Mouse (Mus musculus) stomach, embryonic 14.5 days (tissue): ENCODE measurements at regions not wholly inside any gene's neighbourhood (a gene's known extent, or its start where the extent isn't known, plus 50 kb on each side); places are given as distances from the start of the nearest gene placed in this dataset.

Experiments used
- ATAC-seq: fragments of 200-750 bp; cut with Nextera tagmentation; 2 replicates; pipeline ENCODE4 v1.8.0; 2017; ENCODE audit warnings: low read depth, moderate TSS enrichment; ENCODE audit not compliant: insufficient number of reproducible peaks, insufficient read depth, low FRiP score
- H3K27ac ChIP-seq: fragments of 300-500 bp; sonication (generic); 2 replicates; pipeline ENCODE4 v1.5.1; 2014; ENCODE audit warnings: mild to moderate bottlenecking, low read length, moderate library complexity, mixed read lengths
- H3K27me3 ChIP-seq: fragments of 300-500 bp; sonication (generic); 2 replicates; pipeline ENCODE4 v1.6.1; 2014; ENCODE audit warnings: low read length, control low read depth, mixed read lengths; ENCODE audit not compliant: control insufficient read depth, insufficient read depth
- H3K36me3 ChIP-seq: fragments of 300-500 bp; sonication (generic); 2 replicates; pipeline ENCODE4 v1.6.1; 2014; ENCODE audit warnings: mild to moderate bottlenecking, control low read depth, low read length, moderate library complexity, mixed read lengths; ENCODE audit not compliant: control insufficient read depth, insufficient read depth
- H3K4me1 ChIP-seq: fragments of 300-500 bp; sonication (generic); 2 replicates; pipeline ENCODE4 v1.6.1; 2014; ENCODE audit warnings: low read length, control low read depth, mixed read lengths; ENCODE audit not compliant: control insufficient read depth, insufficient read depth
- H3K4me2 ChIP-seq: fragments of 300-500 bp; sonication (generic); replicated peaks from 2 replicates; pipeline ENCODE4 v1.6.1; 2014; ENCODE audit warnings: low read depth, low read length, control low read depth
- H3K4me3 ChIP-seq: fragments of 300-500 bp; sonication (generic); 2 replicates; pipeline ENCODE4 v1.5.1; 2014; ENCODE audit warnings: low read depth, low read length, control low read depth
- H3K9ac ChIP-seq: fragments of 300-500 bp; sonication (generic); replicated peaks from 2 replicates; pipeline ENCODE4 v1.6.1; 2014; ENCODE audit warnings: low read depth, mild to moderate bottlenecking, control low read depth, low read length, moderate library complexity, mixed read lengths
- H3K9me3 ChIP-seq: fragments of 300-500 bp; sonication (generic); 2 replicates; pipeline ENCODE4 v1.6.1; 2016; ENCODE audit warnings: low read depth, low read length, control low read depth; ENCODE audit not compliant: control insufficient read depth
- WGBS: fragments of 180-500 bp; shearing (Covaris S2); extraction: QIAGEN DNeasy Blood & Tissue Kit; methylation state at CpG from one replicate; pipeline ENCODE4 v1.1.7; 2014; 5-methylcytosine and 5-hydroxymethylcytosine counted together

- H3K9me3 ChIP-seq: no peaks in the 10 kb centered on the region
- H3K4me2 ChIP-seq: no peak overlapping the region
- 85% methylated on average over 3 of the region's 3 CpGs for WGBS
- no peak overlapping the region for H3K4me3 ChIP-seq
- ATAC-seq: no peak
- no peaks in the 10 kb centered on the region for H3K4me1 ChIP-seq
- no peak overlapping the region for H3K9ac ChIP-seq
- no peaks in the 10 kb centered on the region for H3K36me3 ChIP-seq
- H3K27me3 ChIP-seq: no peaks in the 10 kb centered on the region
- H3K27ac ChIP-seq: no peak overlapping the region
Measured at GRCm38 (mm10) chr5:43071541-43071940, 161.4 kb upstream of the Cpeb2 start.

- no peaks in the 10 kb centered on the region for H3K27me3 ChIP-seq
- no peak overlapping the region for H3K9ac ChIP-seq
- H3K9me3 ChIP-seq: no peaks in the 10 kb centered on the region
- H3K36me3 ChIP-seq: no peaks in the 10 kb centered on the region
- no peak overlapping the region for H3K27ac ChIP-seq
- 82% methylated on average over 2 of the region's 2 CpGs for WGBS
- no peak overlapping the region for H3K4me3 ChIP-seq
- ATAC-seq: no peak
- no peak overlapping the region for H3K4me2 ChIP-seq
- H3K4me1 ChIP-seq: no peaks in the 10 kb centered on the region
Measured at GRCm38 (mm10) chr5:43072340-43072739, 160.6 kb upstream of the Cpeb2 start.

- 81% methylated on average over 3 of the region's 3 CpGs for WGBS
- H3K36me3 ChIP-seq: no peaks in the 10 kb centered on the region
Measured at GRCm38 (mm10) chr5:43074536-43074935, 158.4 kb upstream of the Cpeb2 start.

GRCm38 (mm10) chr5:43080252-43080651, 152.7 kb upstream of the Cpeb2 start:
- Histone ChIP-seq H3K4me2 (no peak overlapping the region), H3K9ac (no peak overlapping the region), H3K4me1 (no peaks in the 10 kb centered on the region), H3K27ac (no peak overlapping the region), H3K9me3 (no peaks in the 10 kb centered on the region), H3K36me3 (no peaks in the 10 kb centered on the region), H3K27me3 (no peaks in the 10 kb centered on the region), H3K4me3 (no peak overlapping the region)
- ATAC-seq: no peak
- 96% methylated on average over 1 of the region's 1 CpGs for WGBS

More at GRCm38 (mm10) chr5:43074536-43074935, 158.4 kb upstream of the Cpeb2 start:
- Histone ChIP-seq H3K9me3 (no peaks in the 10 kb centered on the region), H3K4me3 (no peak overlapping the region), H3K9ac (no peak overlapping the region), H3K4me1 (no peaks in the 10 kb centered on the region), H3K27ac (no peak overlapping the region), H3K4me2 (no peak overlapping the region), H3K27me3 (no peaks in the 10 kb centered on the region)
- no peak for ATAC-seq

GRCm38 (mm10) chr5:43081561-43082534, 151.1 kb upstream of the Cpeb2 start:
- Histone ChIP-seq H3K9me3 (no peaks in the 10 kb centered on the region), H3K4me1 (no peaks in the 10 kb centered on the region), H3K27ac (no peak overlapping the region), H3K4me2 (no peak overlapping the region), H3K4me3 (no peak overlapping the region), H3K27me3 (no peaks in the 10 kb centered on the region), H3K36me3 (no peaks in the 10 kb centered on the region), H3K9ac (no peak overlapping the region)
- ATAC-seq: no peak
- 55% methylated on average over 11 of the region's 11 CpGs for WGBS

GRCm38 (mm10) chr5:43087077-43087476, 145.9 kb upstream of the Cpeb2 start:
- ATAC-seq: no peak
- Histone ChIP-seq H3K27me3 (no peaks in the 10 kb centered on the region), H3K9me3 (no peaks in the 10 kb centered on the region), H3K4me3 (no peak overlapping the region), H3K4me1 (peaks cover 4% of the 10 kb centered on the region; the same call in 1 of the 2 replicates), H3K27ac (no peak overlapping the region), H3K9ac (no peak overlapping the region), H3K36me3 (no peaks in the 10 kb centered on the region), H3K4me2 (no peak overlapping the region)
- 82% methylated on average over 2 of the region's 2 CpGs for WGBS

GRCm38 (mm10) chr5:43087907-43088387, 145.0 kb upstream of the Cpeb2 start:
- no peaks in the 10 kb centered on the region for H3K27me3 ChIP-seq
- ATAC-seq: peak; percentile 33; the same call in 1 of the 2 replicates
- no peaks in the 10 kb centered on the region for H3K36me3 ChIP-seq
- no peak overlapping the region for H3K4me3 ChIP-seq
- H3K4me1 ChIP-seq: peaks cover 4% of the 10 kb centered on the region; the same call in 1 of the 2 replicates
- no peaks in the 10 kb centered on the region for H3K9me3 ChIP-seq
- H3K4me2 ChIP-seq: no peak overlapping the region
- H3K27ac ChIP-seq: 0 out of 2 replicates have a peak overlapping the region, but pooled peaks have one; percentile 6
- no peak overlapping the region for H3K9ac ChIP-seq
- WGBS: 67% methylated on average over 8 of the region's 8 CpGs

GRCm38 (mm10) chr5:43088650-43089397, 144.1 kb upstream of the Cpeb2 start:
- Histone ChIP-seq H3K27ac (no peak overlapping the region; the same call in 1 of the 2 replicates), H3K4me3 (no peak overlapping the region), H3K4me1 (peaks cover 4% of the 10 kb centered on the region; the same call in 1 of the 2 replicates), H3K27me3 (no peaks in the 10 kb centered on the region), H3K9me3 (no peaks in the 10 kb centered on the region), H3K36me3 (no peaks in the 10 kb centered on the region), H3K9ac (no peak overlapping the region), H3K4me2 (no peak overlapping the region)
- no peak for ATAC-seq
- WGBS: 66% methylated on average over 12 of the region's 12 CpGs
